Mouse (Mus musculus) activated CD4-positive, CD25-positive, alpha-beta regulatory T cell, adult 4 months (primary cell): ENCODE results near the gene Egfl7. TPM values are rescaled to one million over a fixed set of nuclear protein-coding genes. Genes with fewer than 3 reads are reported as not detected.

Experiments used
- ATAC-seq: one replicate; pipeline ENCODE4 v1.8.0; 2017
- polyA plus RNA-seq, 2 experiments: library from polyadenylated mRNA; unstranded; fragments of 100-300 nt; shearing (Covaris generic); gene quantifications; one replicate each; pipeline ENCODE4 v1.2.1; 2017

Egfl7 gene
- polyA plus RNA-seq, 2 experiments from 2014 or later: 0.95 to 1.3 TPM

GRCm38 (mm10) chr2:26594461-26594933 is 14.7 kb downstream of the Egfl7 start:
- no peak for ATAC-seq

GRCm38 (mm10) chr2:26594934-26595724 is 15.3 kb downstream of the Egfl7 start:
- no peak for ATAC-seq

GRCm38 (mm10) chr2:26595725-26596435 is 16.1 kb downstream of the Egfl7 start:
- no peak for ATAC-seq

GRCm38 (mm10) chr2:26596898-26597297 is 17.1 kb downstream of the Egfl7 start:
- ATAC-seq: no peak

- no peak for ATAC-seq
These were observed 18.0 kb downstream of the Egfl7 start for GRCm38 (mm10) chr2:26597810-26598209.

- no peak for ATAC-seq
These were observed 18.6 kb downstream of the Egfl7 start for GRCm38 (mm10) chr2:26598462-26598861.

- no peak for ATAC-seq
These were observed 20.2 kb downstream of the Egfl7 start for GRCm38 (mm10) chr2:26599965-26600364.

GRCm38 (mm10) chr2:26600664-26601063 is 20.9 kb downstream of the Egfl7 start:
- no peak for ATAC-seq

- no peak for ATAC-seq
These were observed 21.8 kb downstream of the Egfl7 start for GRCm38 (mm10) chr2:26601595-26601994.

- ATAC-seq: no peak
These were observed 22.8 kb downstream of the Egfl7 start for GRCm38 (mm10) chr2:26602631-26603030.

GRCm38 (mm10) chr2:26603159-26603558 is 23.3 kb downstream of the Egfl7 start:
- no peak for ATAC-seq

- peak; percentile 71 for ATAC-seq
These were observed 24.2 kb downstream of the Egfl7 start, which contains the start of gene Agpat2 for GRCm38 (mm10) chr2:26603720-26604671. Gene Agpat2, minus strand, starts transcription at chr2:26604417.

- no peak for ATAC-seq
These were observed 25.5 kb downstream of the Egfl7 start for GRCm38 (mm10) chr2:26605331-26605730.

- ATAC-seq: no peak
These were observed 26.8 kb downstream of the Egfl7 start for GRCm38 (mm10) chr2:26606579-26606978.

GRCm38 (mm10) chr2:26607056-26607910 is 27.5 kb downstream of the Egfl7 start:
- no peak for ATAC-seq

- no peak for ATAC-seq
These were observed 29.0 kb downstream of the Egfl7 start for GRCm38 (mm10) chr2:26608781-26609180.

GRCm38 (mm10) chr2:26609261-26609661 is 29.4 kb downstream of the Egfl7 start:
- no peak for ATAC-seq

- no peak for ATAC-seq
These were observed 30.7 kb downstream of the Egfl7 start for GRCm38 (mm10) chr2:26610526-26610925.

GRCm38 (mm10) chr2:26611054-26611453 is 31.2 kb downstream of the Egfl7 start:
- no peak for ATAC-seq

GRCm38 (mm10) chr2:26611896-26612295 is 32.1 kb downstream of the Egfl7 start:
- no peak for ATAC-seq

GRCm38 (mm10) chr2:26614903-26615302 is 35.1 kb downstream of the Egfl7 start:
- ATAC-seq: no peak
